Mouse (Mus musculus) small intestine, adult 2 months (tissue): Measurements from ENCODE around the gene Cenpu. TPM values are rescaled to one million over a fixed set of nuclear protein-coding genes. Genes with fewer than 3 reads are reported as not detected.
A peak's percentile ranks its signal among the peaks of the same experiment; 100 is the strongest.

Experiments used
- H3K27ac ChIP-seq: fragments of 200-500 bp; 2 replicates; pipeline ENCODE4 v1.5.1; 2012; ENCODE audit warnings: low read depth, low read length, control low read depth, inconsistent platforms; ENCODE audit not compliant: insufficient read depth
- H3K27me3 ChIP-seq: fragments of 200-500 bp; 2 replicates; pipeline ENCODE4 v1.6.1; 2012; ENCODE audit warnings: mild to moderate bottlenecking, moderate library complexity, low read length, inconsistent platforms; ENCODE audit not compliant: control insufficient read depth, insufficient read depth
- H3K36me3 ChIP-seq: fragments of 200-500 bp; 2 replicates; pipeline ENCODE4 v1.6.1; 2012; ENCODE audit warnings: mild to moderate bottlenecking, low read length, control low read depth, inconsistent platforms; ENCODE audit not compliant: control insufficient read depth, insufficient read depth
- H3K4me1 ChIP-seq: fragments of 200-500 bp; 2 replicates; pipeline ENCODE4 v1.6.1; 2012; ENCODE audit warnings: low read length, inconsistent platforms, mixed read lengths; ENCODE audit not compliant: control insufficient read depth, insufficient read depth, insufficient read length
- H3K4me3 ChIP-seq: fragments of 200-500 bp; 2 replicates; pipeline ENCODE4 v1.5.1; 2012; ENCODE audit warnings: low read depth, mild to moderate bottlenecking, control low read depth, inconsistent platforms, low read length, moderate library complexity
- CTCF ChIP-seq: fragments of 200-500 bp; IDR thresholded peaks from 2 replicates; pipeline ENCODE4 v1.5.1; 2012; ENCODE audit warnings: low read depth, mild to moderate bottlenecking, control low read depth, inconsistent platforms, low read length, moderate library complexity, mixed read lengths; ENCODE audit not compliant: insufficient replicate concordance, insufficient read length; ENCODE audit errors: extremely low read depth
- POLR2A ChIP-seq: fragments of 200-500 bp; IDR thresholded peaks from 2 replicates; pipeline ENCODE4 v1.6.1; 2012; ENCODE audit warnings: low read depth, mild to moderate bottlenecking, control low read depth, inconsistent platforms, low read length, moderate library complexity
- WGBS: fragments of 180-500 bp; shearing (Covaris S2); methylation state at CpG from one replicate; pipeline ENCODE4 v1.1.7; 2018; 5-methylcytosine and 5-hydroxymethylcytosine counted together
- polyA plus RNA-seq: library from polyadenylated mRNA; depleted of rRNA; stranded (reverse); fragments of >200 nt; gene quantifications from 2 replicates; pipeline ENCODE4 v1.2.3, GENCODE M21; 2012

Gene Cenpu
- polyA plus RNA-seq, 1 experiment, result 1.5 TPM

- no peak for TF ChIP-seq POLR2A
- TF ChIP-seq CTCF, result no peak
- H3K4me1 ChIP-seq, result peaks cover 9% of the 10 kb centered on the region; the same call in 1 of the 2 replicates
- no peaks in the 10 kb centered on the region for H3K27me3 ChIP-seq
- no peaks in the 10 kb centered on the region for H3K36me3 ChIP-seq
- H3K4me3 ChIP-seq, result no peak overlapping the region; the same call in 1 of the 2 replicates
- H3K27ac ChIP-seq, result peak overlapping the region; percentile 64; the same call in 1 of the 2 replicates
- 31% methylated on average over 8 of the region's 8 CpGs for WGBS
These were observed 64.1 kb downstream of the Cenpu start for GRCm38 (mm10) chr8:46615936-46616335.

- Histone ChIP-seq H3K4me1 (peaks cover 9% of the 10 kb centered on the region; the same call in 1 of the 2 replicates), H3K4me3 (peak within 1 kb of the TSS; percentile 98), H3K36me3 (no peaks in the 10 kb centered on the region), H3K27me3 (no peaks in the 10 kb centered on the region), H3K27ac (peak within 1 kb of the TSS; percentile 69)
- TF ChIP-seq POLR2A (peak; percentile 91), CTCF (no peak)
- under 1% methylated on average over 54 of the region's 54 CpGs for WGBS
These were observed 65.3 kb downstream of the Cenpu start, which contains the start of the genes Primpol and Casp3 for GRCm38 (mm10) chr8:46616879-46617689. Primpol (minus strand) TSS chr8:46617212. Casp3 (plus strand) TSS chr8:46617291.

- Histone ChIP-seq H3K4me1 (peaks cover 6% of the 10 kb centered on the region; the same call in 1 of the 2 replicates), H3K27me3 (no peaks in the 10 kb centered on the region), H3K36me3 (no peaks in the 10 kb centered on the region), H3K4me3 (peak overlapping the region; percentile 98), H3K27ac (peak overlapping the region; percentile 65)
- TF ChIP-seq CTCF (no peak), POLR2A (no peak)
- under 1% methylated on average over 38 of the region's 38 CpGs for WGBS
These were observed 66.1 kb downstream of the Cenpu start for GRCm38 (mm10) chr8:46617690-46618620.

- peaks cover 4% of the 10 kb centered on the region; the same call in 1 of the 2 replicates for H3K4me1 ChIP-seq
- WGBS, result 10% methylated on average over 10 of the region's 10 CpGs
- no peaks in the 10 kb centered on the region for H3K36me3 ChIP-seq
- peak overlapping the region; percentile 98 for H3K4me3 ChIP-seq
- no peak for TF ChIP-seq CTCF
- no peak for TF ChIP-seq POLR2A
- H3K27ac ChIP-seq, result peak overlapping the region; percentile 21; the same call in 1 of the 2 replicates
- no peaks in the 10 kb centered on the region for H3K27me3 ChIP-seq
These were observed 67.0 kb downstream of the Cenpu start for GRCm38 (mm10) chr8:46618639-46619320.

- Histone ChIP-seq H3K4me1 (peaks cover 9% of the 10 kb centered on the region; the same call in 1 of the 2 replicates), H3K36me3 (no peaks in the 10 kb centered on the region), H3K27me3 (no peaks in the 10 kb centered on the region), H3K4me3 (no peak overlapping the region), H3K27ac (no peak overlapping the region)
- TF ChIP-seq POLR2A (no peak), CTCF (no peak)
- 78% methylated on average over 9 of the region's 9 CpGs for whole genome bisulfite sequencing
These were observed 70.8 kb downstream of the Cenpu start for GRCm38 (mm10) chr8:46622446-46623270.

- Histone ChIP-seq H3K36me3 (peaks cover 5% of the 10 kb centered on the region), H3K27ac (no peak overlapping the region), H3K27me3 (no peaks in the 10 kb centered on the region), H3K4me1 (peaks cover 13% of the 10 kb centered on the region; the same call in 1 of the 2 replicates), H3K4me3 (no peak overlapping the region)
- 81% methylated on average over 1 of the region's 1 CpGs for WGBS
- TF ChIP-seq CTCF (no peak), POLR2A (no peak)
These were observed 73.3 kb downstream of the Cenpu start for GRCm38 (mm10) chr8:46625166-46625565.
